Mouse (Mus musculus): ENCODE results near the gene Bspry.

DNA sequence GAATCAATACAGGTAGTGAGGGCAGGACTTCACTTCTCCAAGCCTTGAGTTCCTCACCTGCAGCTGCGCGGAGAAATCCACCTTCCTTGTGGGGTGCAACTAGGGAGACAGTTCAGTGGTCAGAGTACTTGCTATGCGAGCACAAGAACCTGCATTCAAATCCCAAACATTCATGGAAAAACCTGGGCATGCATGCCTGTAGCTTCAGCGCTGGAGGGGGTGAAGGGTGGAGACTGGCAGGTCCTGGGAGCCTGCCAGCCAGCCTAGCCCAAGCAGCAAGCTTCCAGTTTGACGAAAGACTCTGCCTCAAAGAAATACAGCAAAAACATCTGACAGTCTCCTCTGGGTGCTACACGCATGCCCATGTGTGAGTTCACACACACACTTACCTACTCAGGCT, 44.8 kb upstream of the Bspry start, which contains the start of gene Rnf183:
- TF ChIP-seq POLR2A (IDR thresholded peaks at IDR 0.05; ENCODE audit: insufficient read depth, low read depth, low read length) (no peak), CTCF (IDR thresholded peaks at IDR 0.05; ENCODE audit: insufficient read depth, low read depth, low read length) (no peak)
